Mouse (Mus musculus): ENCODE measurements at regions not wholly inside any gene's neighbourhood (a gene's known extent, or its start where the extent isn't known, plus 50 kb on each side); places are given as distances from the start of the nearest gene placed in this dataset.

GRCm38 (mm10) chr1:156996084-156996880 lies 56.9 kb upstream of the Ralgps2 start:
- peak; percentile 57 for DNase-seq
- Histone ChIP-seq H3K4me1 (ENCODE audit: control insufficient read depth, insufficient read depth, low read length) (no peaks in the 10 kb centered on the region), H3K4me3 (ENCODE audit: insufficient read depth, low read depth, low read length) (no peak overlapping the region), H3K27me3 (replicated peaks; ENCODE audit: control insufficient read depth, insufficient read depth, low read length) (no peaks in the 10 kb centered on the region), H3K27ac (ENCODE audit: insufficient read depth, low read depth, low read length) (no peak overlapping the region), H3K36me3 (ENCODE audit: control insufficient read depth, insufficient read depth, low read length) (no peaks in the 10 kb centered on the region)
- TF ChIP-seq POLR2A (IDR thresholded peaks at IDR 0.05; ENCODE audit: low read depth, low read length) (no peak), CTCF (conservative IDR thresholded peaks at IDR 0.05; ENCODE audit: insufficient read depth, insufficient read length, low read depth, low read length) (no peak)
- WGBS, result 69% methylated on average over 10 of the region's 10 CpGs

- TF ChIP-seq POLR2A (IDR thresholded peaks at IDR 0.05; ENCODE audit: low read depth, low read length), result no peak
- TF ChIP-seq CTCF (conservative IDR thresholded peaks at IDR 0.05; ENCODE audit: insufficient read depth, insufficient read length, low read depth, low read length), result no peak
- Histone ChIP-seq H3K4me3 (ENCODE audit: insufficient read depth, low read depth, low read length) (no peak overlapping the region), H3K27ac (ENCODE audit: insufficient read depth, low read depth, low read length) (no peak overlapping the region), H3K36me3 (ENCODE audit: control insufficient read depth, insufficient read depth, low read length) (no peaks in the 10 kb centered on the region), H3K27me3 (replicated peaks; ENCODE audit: control insufficient read depth, insufficient read depth, low read length) (no peaks in the 10 kb centered on the region), H3K4me1 (ENCODE audit: control insufficient read depth, insufficient read depth, low read length) (no peaks in the 10 kb centered on the region)
- 93% methylated on average over 7 of the region's 7 CpGs for WGBS
- no peak for DNase-seq
Observed at GRCm38 (mm10) chr1:156995180-156995951, 55.9 kb upstream of the Ralgps2 start.

GRCm38 (mm10) chr1:156994644-156995016 lies 55.2 kb upstream of the Ralgps2 start:
- Histone ChIP-seq H3K4me3 (ENCODE audit: insufficient read depth, low read depth, low read length) (no peak overlapping the region), H3K4me1 (ENCODE audit: control insufficient read depth, insufficient read depth, low read length) (no peaks in the 10 kb centered on the region), H3K27ac (ENCODE audit: insufficient read depth, low read depth, low read length) (no peak overlapping the region), H3K36me3 (ENCODE audit: control insufficient read depth, insufficient read depth, low read length) (no peaks in the 10 kb centered on the region), H3K27me3 (replicated peaks; ENCODE audit: control insufficient read depth, insufficient read depth, low read length) (no peaks in the 10 kb centered on the region)
- 99% methylated on average over 2 of the region's 2 CpGs for WGBS
- TF ChIP-seq POLR2A (IDR thresholded peaks at IDR 0.05; ENCODE audit: low read depth, low read length) (no peak), CTCF (conservative IDR thresholded peaks at IDR 0.05; ENCODE audit: insufficient read depth, insufficient read length, low read depth, low read length) (no peak)
- DNase-seq, result no peak

- Histone ChIP-seq H3K27ac (ENCODE audit: insufficient read depth, low read depth, low read length) (no peak overlapping the region), H3K4me1 (ENCODE audit: control insufficient read depth, insufficient read depth, low read length) (no peaks in the 10 kb centered on the region), H3K36me3 (ENCODE audit: control insufficient read depth, insufficient read depth, low read length) (no peaks in the 10 kb centered on the region), H3K27me3 (replicated peaks; ENCODE audit: control insufficient read depth, insufficient read depth, low read length) (no peaks in the 10 kb centered on the region), H3K4me3 (ENCODE audit: insufficient read depth, low read depth, low read length) (no peak overlapping the region)
- no peak for DNase-seq
- WGBS, result 80% methylated on average over 15 of the region's 15 CpGs
- TF ChIP-seq POLR2A (IDR thresholded peaks at IDR 0.05; ENCODE audit: low read depth, low read length) (no peak), CTCF (conservative IDR thresholded peaks at IDR 0.05; ENCODE audit: insufficient read depth, insufficient read length, low read depth, low read length) (no peak)
Observed at GRCm38 (mm10) chr1:156994005-156994643, 54.7 kb upstream of the Ralgps2 start.

GRCm38 (mm10) chr1:156993105-156993504 lies 53.7 kb upstream of the Ralgps2 start:
- no peak overlapping the region for H3K4me3 ChIP-seq (ENCODE audit: insufficient read depth, low read depth, low read length)
- no peaks in the 10 kb centered on the region for H3K4me1 ChIP-seq (ENCODE audit: control insufficient read depth, insufficient read depth, low read length)
- DNase-seq, result no peak
- H3K27ac ChIP-seq (ENCODE audit: insufficient read depth, low read depth, low read length), result no peak overlapping the region
- TF ChIP-seq CTCF (conservative IDR thresholded peaks at IDR 0.05; ENCODE audit: insufficient read depth, insufficient read length, low read depth, low read length) (no peak), POLR2A (IDR thresholded peaks at IDR 0.05; ENCODE audit: low read depth, low read length) (no peak)
- H3K27me3 ChIP-seq (replicated peaks; ENCODE audit: control insufficient read depth, insufficient read depth, low read length), result no peaks in the 10 kb centered on the region
- H3K36me3 ChIP-seq (ENCODE audit: control insufficient read depth, insufficient read depth, low read length), result no peaks in the 10 kb centered on the region
- WGBS, result 80% methylated on average over 3 of the region's 3 CpGs

GRCm38 (mm10) chr1:156992536-156992935 lies 53.1 kb upstream of the Ralgps2 start:
- no peak for DNase-seq
- no peaks in the 10 kb centered on the region for H3K27me3 ChIP-seq (replicated peaks; ENCODE audit: control insufficient read depth, insufficient read depth, low read length)
- H3K4me1 ChIP-seq (ENCODE audit: control insufficient read depth, insufficient read depth, low read length), result no peaks in the 10 kb centered on the region
- no peak overlapping the region for H3K4me3 ChIP-seq (ENCODE audit: insufficient read depth, low read depth, low read length)
- 55% methylated on average over 2 of the region's 2 CpGs for WGBS
- no peaks in the 10 kb centered on the region for H3K36me3 ChIP-seq (ENCODE audit: control insufficient read depth, insufficient read depth, low read length)
- no peak overlapping the region for H3K27ac ChIP-seq (ENCODE audit: insufficient read depth, low read depth, low read length)
- TF ChIP-seq POLR2A (IDR thresholded peaks at IDR 0.05; ENCODE audit: low read depth, low read length) (no peak), CTCF (conservative IDR thresholded peaks at IDR 0.05; ENCODE audit: insufficient read depth, insufficient read length, low read depth, low read length) (no peak)

Data from kidney, adult 2 months (tissue).